Mouse (Mus musculus): Measurements from ENCODE around the gene Hoxd4.

Gene Hoxd4

DNA sequence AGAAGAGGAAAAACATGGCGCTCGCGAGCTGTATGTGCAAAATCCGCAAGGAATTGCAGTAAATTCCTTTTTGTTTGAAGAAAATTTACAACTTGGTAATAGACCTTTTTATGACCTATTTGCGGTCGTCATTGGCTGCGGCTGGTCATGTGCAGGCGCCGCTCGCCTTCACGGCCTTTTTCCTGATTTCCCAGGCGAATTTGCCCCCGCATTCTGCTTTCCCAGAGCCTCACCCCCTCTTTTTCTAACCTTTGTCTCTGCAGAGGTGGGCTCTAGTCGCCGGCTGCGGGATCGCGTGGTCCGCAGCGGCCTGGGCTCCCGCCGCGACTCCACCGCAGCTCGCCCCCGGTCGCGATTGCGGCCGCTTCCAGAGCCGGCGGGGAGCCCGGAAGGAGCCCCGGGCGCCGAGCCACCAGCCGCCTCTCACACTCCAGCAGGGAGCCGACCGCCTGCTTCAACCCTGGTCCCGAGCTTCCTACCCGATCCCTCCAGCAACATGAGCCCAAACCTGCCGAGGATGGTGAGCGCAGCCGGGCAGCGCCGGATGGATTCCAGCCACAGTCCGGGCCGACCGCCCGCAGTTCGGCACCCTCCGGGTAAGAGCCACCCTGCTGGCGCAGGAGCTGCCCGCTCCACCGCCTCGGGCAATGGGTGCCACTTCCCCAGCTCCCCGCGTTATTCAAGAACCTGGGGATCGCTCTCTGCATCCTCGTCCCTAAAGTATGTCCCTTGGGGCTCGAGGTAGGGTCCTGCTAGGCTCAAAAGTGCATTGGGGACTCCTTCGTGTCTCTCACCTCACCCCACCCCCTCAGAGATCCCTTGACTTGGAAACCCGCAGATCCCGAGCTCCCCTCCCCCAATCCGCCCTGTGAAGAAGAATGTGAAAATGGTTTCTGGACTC is at the start of gene Hoxd4, which contains the start of gene Hoxd3:
TSS of gene Hoxd4 (plus strand) at position 209 of the 901 bp plus-strand sequence.
TSS of gene Hoxd3 (plus strand) at position 207 of the 901 bp plus-strand sequence.
- in situ Hi-C loops (cut with MboI, MseI) = loop anchor here (10.0 kb wide), 1 partner anchor 113 kb away; the partner anchor contains the start of gene Mtx2

DNA sequence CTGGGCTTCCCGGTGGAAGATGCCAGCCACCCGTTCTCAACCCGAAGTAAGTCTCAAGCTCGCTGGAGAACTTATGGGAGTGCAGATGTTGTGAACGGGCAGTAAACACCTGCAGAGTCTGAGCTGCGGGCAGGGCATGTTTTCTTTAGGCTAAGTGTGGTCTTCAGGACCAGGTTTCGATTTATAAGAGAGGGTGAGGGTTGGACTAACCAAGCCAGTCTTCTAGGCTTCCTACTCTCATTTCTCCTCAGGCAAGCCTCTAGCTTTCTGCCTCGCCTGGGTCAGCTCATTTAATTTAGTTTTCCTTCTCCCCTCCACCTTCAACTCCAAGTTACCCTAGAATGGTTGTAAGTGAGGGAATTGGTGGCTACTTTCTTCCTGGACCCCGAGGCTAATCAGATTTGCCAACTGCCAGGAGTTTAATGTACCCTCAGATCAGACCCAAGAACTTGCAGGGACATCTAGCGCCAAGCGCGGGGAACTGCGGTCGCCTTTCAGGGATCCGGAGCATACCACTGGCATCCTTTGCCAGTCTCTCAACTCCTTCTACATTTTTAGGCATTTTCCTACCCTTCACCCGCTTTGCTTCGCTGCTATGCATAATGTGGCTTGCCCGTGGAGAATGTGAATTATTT is 48.3 kb upstream of the Hoxd4 start:
- in situ Hi-C loops (cut with MboI, MseI) = loop anchor here (10.0 to 25.0 kb wide), 3 partner anchors 369 to 1076 kb away; partner anchors contain the start of gene Chrna1

DNA sequence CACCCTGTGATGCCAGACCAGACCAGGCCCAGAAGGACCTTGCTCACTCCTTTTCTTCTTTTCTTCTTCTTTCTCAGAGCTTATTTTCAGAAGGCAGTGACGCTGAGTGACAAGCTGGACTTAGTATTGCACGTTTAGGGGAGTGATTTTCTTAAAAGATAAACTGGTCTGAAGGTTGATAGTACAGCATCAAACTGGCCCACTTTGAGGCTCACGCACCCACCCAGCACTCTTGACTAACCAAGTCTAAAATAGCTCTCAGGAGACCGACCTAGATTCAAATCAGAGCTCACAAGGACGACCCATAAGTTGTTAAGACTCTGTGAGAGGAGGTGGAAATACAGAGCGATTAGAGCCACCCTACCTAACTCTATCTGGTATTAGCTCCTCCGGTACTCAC is 45.3 kb upstream of the Hoxd4 start:
- in situ Hi-C loops (cut with MboI, MseI) = loop anchor here (10.0 to 25.0 kb wide), 3 partner anchors 372 to 1079 kb away; partner anchors contain the start of gene Chrna1

DNA sequence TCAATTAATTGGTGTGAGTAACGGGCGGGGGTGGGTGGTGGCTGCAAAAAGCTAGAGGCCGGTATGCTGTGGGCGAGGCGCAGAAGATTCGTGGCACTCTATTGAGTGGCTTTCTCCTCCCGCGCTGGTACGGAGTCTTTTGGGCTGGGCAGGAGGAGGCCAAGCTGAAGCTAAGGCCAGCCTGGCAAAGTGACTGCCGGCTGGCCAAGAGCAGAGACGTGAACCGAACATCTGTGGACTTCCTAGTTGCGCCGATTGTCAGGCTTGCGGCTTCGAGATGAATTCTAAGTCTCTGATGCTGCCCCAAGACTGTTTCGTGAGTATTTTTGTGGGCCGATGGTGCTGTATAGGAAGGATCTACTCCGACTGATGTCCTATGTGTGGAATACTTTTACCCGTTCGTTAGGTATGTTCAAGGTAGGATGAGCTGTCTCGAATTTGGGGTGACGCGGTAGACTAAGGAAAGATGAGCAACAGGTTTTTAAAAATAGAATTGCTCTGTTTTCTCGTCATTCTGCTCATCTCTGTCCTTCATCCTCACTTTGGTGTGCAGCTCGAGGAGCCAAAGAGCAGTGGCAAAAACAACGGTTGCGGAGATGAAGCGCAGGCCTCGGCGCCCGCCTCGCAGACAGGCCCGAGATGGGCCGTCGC is 44.4 kb upstream of the Hoxd4 start:
- in situ Hi-C loops (cut with MboI, MseI) = loop anchor here (10.0 to 25.0 kb wide), 3 partner anchors 373 to 1080 kb away; partner anchors contain the start of gene Chrna1

DNA sequence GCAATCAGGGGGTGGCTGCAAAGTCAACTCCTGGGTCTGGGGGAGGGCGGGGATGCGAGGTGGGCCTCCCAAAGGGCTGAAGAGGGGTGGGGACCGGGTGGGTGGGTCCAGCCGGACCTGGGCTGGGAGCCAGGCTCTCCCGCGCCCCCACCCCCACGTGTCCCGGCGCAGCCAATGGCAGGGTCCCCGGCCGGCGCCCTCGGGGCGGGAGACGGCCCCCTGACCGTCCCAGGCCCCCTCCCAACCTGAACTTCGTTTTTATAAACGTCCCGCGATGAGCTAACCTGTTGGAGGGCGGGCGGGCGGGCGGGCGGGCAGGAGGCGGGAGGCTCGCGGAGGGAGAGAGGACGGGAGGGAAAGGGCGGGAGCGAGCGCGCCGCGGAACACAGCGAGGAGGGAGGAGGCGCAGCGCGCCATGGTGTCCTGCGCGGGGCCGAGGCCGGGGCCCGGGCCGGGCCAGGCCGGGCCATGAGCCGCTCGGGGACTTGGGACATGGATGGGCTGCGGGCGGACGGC is 43.8 kb upstream of the Hoxd4 start, which contains the start of gene Hoxd13:
TSS of gene Hoxd13 (plus strand) at position 469 of the 516 bp plus-strand sequence.
- in situ Hi-C loops (cut with MboI, MseI) = loop anchor here (10.0 to 25.0 kb wide), 3 partner anchors 373 to 1081 kb away; partner anchors contain the start of gene Chrna1

DNA sequence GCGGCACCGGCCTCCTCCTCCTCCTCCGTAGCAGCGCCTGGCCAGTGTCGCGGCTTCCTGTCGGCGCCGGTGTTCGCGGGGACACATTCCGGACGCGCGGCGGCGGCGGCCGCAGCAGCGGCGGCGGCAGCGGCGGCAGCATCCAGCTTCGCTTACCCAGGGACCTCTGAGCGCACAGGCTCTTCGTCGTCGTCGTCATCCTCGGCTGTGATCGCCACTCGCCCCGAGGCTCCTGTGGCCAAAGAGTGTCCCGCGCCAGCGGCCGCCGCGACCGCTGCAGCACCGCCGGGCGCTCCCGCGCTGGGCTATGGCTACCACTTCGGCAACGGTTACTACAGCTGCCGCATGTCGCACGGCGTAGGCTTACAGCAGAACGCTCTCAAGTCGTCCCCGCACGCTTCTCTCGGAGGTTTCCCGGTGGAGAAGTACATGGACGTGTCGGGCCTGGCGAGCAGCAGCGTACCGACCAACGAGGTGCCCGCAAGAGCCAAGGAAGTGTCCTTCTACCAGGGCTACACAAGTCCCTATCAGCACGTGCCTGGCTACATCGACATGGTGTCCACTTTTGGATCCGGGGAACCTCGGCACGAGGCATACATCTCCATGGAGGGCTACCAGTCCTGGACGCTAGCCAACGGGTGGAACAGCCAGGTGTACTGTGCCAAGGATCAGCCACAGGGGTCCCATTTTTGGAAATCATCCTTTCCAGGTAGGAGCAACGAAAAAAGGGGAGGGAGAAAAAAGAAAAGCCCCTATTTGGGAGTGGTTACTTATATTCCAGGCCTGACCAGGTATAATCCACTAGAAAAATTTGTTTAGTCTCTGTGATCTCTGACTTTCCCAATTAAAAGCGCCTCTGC is 43.1 kb upstream of the Hoxd4 start:
- in situ Hi-C loops (cut with MboI, MseI) = loop anchor here (10.0 to 25.0 kb wide), 3 partner anchors 374 to 1081 kb away; partner anchors contain the start of gene Chrna1

DNA sequence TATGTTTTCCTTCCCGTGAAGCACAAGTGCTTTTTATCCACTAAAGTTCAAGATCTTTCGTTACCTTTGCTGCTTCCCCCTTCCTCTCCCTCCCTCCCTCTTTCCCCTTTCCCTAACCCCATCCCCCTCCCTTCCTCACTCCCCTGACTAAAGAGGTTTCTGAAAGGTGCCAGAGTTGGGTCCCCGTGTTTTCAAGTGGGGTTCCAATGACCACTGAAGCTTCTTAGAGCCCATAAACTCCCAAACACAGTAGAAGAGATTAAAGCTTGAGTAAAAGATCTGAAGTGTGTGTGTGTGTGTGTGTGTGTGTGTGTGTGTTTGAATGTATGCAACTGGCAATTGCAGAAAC is 42.5 kb upstream of the Hoxd4 start:
- in situ Hi-C loops (cut with MboI, MseI) = loop anchor here (10.0 to 25.0 kb wide), 3 partner anchors 374 to 1082 kb away; partner anchors contain the start of gene Chrna1

DNA sequence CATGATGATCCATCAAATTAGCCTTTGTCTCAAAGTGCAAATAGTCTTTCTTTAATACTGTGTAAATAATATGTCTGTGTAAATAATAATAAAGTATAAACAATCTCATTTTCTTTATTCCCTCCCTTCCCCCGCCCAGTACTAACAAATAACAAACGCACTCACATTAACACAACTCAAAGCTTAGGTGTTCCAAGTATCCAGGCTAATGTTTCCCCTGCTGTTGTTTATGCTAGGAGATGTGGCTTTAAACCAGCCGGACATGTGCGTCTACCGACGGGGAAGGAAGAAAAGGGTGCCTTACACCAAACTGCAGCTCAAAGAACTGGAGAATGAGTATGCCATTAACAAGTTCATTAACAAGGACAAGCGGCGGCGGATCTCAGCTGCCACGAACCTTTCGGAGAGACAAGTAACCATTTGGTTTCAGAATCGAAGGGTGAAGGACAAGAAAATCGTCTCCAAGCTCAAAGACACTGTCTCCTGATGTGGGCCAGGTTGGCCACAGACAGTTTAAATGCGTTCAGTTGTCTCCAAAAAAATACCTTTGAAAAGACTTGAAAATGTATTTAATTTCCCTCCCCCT is 42.0 kb upstream of the Hoxd4 start:
- in situ Hi-C loops (cut with MboI, MseI) = loop anchor here (10.0 to 25.0 kb wide), 3 partner anchors 375 to 1082 kb away; partner anchors contain the start of gene Chrna1

DNA sequence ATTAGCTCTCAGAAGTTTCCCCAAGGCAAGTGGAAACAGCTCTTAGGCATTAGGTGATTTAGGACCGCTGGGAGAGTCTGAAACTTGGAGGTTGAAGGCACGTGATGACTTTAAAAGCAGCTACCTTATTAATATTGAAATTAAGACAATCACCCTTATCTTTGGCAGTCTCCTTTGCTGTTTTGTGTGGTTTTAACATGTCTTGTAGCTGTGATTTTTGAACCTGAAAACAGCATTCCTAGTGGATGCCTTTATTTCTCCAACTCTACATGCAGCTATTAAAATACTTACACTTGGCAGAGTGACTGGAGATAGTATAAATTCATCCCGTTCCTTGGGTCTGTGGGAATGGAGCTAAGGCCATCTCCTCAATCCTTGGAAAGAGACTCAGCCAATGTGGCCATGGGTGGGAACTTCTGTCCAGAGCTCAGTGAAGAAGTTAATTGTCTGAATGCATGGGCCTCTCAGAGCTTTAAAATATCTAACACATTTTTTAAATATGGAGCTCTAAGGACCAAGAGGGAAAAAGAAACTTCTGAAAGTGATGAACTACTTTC is 41.0 kb upstream of the Hoxd4 start:
- in situ Hi-C loops (cut with MboI, MseI) = loop anchor here (25.0 kb wide), 2 partner anchors 708 to 1083 kb away; partner anchors contain the start of gene Chrna1

DNA sequence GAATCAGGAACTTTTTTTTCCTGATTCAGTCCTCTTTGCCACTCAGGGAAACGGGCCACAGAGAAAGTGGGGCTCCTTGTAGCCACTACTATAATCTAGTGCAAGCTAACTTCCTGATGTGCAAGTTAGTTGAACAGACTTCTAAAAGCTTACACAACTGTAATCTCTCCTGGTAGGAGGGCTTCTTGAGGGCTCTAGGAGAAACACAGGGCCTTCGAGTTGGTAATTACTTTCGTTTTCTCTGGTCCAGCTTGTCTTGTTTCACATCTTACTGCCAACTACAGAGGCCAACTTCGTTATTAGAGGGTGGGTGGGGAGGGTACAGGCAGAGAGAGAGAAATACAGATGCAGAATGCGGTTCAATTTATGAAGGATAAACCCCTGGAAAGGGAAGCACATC is 39.9 kb upstream of the Hoxd4 start:
- in situ Hi-C loops (cut with MboI, MseI) = loop anchor here (25.0 kb wide), 2 partner anchors 710 to 1085 kb away; partner anchors contain the start of gene Chrna1

DNA sequence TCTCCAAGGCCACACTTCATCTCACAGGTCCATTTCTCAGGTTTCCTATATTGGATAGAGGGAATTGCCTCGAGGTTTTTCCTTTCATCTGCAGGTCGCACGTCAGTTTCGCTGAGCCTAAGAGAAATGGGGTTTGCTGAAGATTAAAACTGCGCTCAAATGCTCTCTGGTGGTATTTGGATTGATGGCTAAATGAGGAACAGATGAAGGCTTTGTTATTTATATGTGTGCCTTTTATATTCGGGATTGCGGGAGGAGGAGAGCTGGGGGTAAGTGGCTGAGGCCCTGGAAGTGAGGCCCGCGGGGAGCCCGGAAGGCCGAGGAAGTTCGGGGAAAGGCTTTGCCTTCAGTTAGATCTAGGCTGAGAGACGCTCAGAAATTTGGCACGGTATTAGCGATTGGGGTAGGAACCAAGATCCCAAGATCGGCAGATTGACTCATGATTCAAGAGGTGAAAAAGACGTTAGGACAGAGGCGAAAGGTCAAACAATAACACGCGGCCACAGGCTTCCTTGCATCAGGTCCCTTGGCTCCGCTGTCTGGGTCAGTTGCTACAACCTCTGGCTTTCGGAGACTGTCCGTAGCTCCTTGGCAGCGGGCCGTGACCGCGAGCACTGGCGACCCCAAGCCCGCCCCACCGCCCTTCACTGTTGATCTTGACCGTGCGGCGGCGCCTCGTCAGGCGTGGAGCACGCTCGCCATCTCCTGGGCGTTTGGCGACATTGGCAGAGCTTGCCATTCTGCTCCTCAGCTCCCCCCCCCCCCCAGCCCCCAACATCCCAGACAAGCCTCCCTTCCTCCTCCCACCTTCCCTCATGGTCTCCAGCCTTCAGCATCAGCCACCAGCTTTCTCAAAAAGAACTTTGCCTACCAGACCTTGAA is 39.0 kb upstream of the Hoxd4 start:
- in situ Hi-C loops (cut with MboI, MseI) = loop anchor here (25.0 kb wide), 2 partner anchors 710 to 1085 kb away; partner anchors contain the start of gene Chrna1

DNA sequence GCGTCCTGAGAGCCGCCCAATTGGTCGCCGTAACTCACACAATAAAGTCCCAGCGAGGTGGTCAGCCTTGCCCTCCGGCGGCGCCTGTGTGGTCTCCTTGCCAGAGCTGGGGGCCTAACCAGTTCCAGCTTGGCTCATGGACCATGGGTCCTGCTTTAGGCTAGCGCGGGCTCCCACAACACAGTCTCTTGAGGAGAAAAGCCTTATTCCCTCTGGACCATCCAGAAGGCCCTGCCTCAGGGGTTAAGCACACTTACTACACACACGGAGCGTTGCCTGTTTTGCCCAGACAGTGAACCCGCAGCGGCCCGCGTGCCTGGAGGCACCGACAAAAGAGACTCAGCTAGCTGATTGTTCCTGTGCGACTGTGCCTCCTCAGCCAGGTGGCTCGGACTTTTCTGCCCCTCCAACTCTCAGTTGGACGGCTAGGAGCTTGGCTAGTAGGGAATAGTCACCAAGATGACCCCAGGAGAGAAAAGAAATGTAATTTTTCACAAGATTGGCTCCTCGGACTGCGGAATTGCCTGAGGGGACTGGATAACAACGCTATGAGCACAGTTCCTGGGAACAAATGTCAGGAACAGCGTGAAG is 37.8 kb upstream of the Hoxd4 start:
- in situ Hi-C loops (cut with MboI, MseI) = loop anchor here (25.0 kb wide), 2 partner anchors 712 to 1087 kb away; partner anchors contain the start of gene Chrna1

DNA sequence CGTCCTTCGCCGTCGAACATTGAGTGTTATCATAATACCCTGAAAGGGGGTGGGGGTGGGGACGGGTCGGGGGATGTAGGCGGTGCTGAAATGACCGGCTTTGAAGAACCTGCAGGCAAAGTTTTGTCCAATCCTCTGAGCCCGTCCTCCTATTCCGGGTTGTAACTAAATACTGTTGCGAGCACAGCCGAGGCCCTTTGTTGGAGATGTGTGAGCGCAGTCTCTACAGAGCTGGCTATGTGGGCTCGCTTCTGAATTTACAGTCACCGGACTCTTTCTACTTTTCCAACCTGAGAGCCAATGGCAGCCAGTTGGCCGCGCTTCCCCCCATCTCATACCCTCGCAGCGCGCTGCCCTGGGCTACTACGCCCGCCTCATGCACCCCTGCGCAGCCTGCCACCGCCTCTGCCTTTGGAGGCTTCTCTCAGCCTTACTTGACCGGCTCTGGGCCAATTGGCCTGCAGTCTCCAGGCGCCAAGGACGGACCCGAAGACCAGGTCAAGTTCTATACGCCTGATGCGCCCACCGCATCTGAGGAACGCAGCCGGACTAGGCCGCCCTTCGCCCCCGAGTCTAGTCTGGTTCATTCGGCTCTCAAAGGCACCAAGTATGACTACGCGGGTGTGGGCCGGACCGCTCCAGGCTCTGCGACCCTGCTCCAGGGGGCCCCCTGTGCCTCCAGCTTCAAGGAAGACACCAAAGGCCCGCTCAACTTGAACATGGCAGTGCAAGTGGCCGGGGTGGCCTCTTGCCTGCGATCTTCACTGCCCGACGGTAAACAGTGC is 36.7 kb upstream of the Hoxd4 start, which contains the start of gene Hoxd12:
TSS of gene Hoxd12 (plus strand) at position 133 of the 785 bp plus-strand sequence.
- in situ Hi-C loops (cut with MboI, MseI) = loop anchor here (25.0 kb wide), 3 partner anchors 713 to 1088 kb away; partner anchors contain the start of gene Chrna1

DNA sequence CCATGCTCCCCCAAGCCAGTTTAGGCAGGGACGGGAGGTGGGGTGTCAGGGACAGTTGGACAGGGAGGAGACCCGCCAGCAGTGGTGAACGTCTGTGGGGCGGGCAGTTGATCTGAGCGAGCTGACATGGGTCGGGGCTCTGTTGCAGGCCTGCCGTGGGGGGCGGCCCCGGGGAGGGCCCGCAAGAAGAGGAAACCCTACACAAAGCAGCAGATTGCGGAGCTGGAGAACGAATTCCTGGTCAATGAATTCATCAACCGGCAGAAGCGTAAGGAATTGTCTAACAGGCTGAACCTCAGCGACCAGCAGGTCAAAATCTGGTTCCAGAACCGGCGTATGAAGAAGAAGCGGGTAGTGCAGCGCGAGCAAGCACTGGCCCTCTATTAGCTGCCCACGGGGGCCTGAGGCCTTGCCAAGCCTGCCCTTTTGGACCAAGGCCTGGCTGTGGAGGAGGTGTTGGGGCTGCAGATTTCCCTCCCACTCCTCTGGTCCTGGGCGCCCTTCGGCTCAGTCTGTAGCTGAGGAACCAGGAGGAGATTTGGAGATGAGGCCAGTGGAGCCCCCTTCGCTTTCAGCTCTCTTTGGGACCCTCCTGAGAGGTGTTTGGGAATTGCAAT is 36.0 kb upstream of the Hoxd4 start:
- in situ Hi-C loops (cut with MboI, MseI) = loop anchor here (25.0 kb wide), 1 partner anchor 912 kb away; no protein-coding TSS in a partner anchor

DNA sequence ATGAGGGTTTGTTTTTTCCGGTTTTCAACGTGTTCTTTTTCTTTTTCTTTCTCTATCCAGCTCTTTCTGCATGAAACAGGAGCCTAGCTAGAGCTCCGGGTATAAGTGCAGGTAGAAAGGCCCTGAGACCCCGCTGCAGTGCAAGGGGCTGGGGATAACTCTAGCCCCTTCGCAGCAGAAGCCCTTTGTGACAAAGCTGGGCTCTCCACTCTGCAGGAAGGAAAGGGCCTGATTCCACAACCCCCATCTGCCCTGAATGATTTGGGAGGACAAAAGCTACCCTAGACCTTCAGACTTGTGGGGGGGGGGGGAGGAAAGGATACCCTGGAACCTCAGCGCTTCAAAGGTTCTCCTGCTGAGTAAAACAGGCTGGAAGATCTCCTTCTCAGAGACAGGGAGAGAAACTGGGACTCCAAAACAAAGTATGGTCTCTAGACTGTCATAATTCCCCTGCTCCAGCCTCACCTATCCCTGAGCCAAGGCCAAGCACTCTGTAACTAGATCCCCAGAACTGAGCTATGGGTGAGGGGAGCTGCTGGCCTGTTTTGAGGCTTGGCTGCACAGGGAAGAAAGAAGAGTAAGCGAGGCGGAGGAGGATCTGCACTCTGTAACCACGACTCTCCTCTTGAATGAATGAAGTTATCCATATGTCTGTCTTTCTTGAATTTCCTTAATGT is 35.2 kb upstream of the Hoxd4 start:
- in situ Hi-C loops (cut with MboI, MseI) = loop anchor here (25.0 kb wide), 1 partner anchor 911 kb away; no protein-coding TSS in a partner anchor

DNA sequence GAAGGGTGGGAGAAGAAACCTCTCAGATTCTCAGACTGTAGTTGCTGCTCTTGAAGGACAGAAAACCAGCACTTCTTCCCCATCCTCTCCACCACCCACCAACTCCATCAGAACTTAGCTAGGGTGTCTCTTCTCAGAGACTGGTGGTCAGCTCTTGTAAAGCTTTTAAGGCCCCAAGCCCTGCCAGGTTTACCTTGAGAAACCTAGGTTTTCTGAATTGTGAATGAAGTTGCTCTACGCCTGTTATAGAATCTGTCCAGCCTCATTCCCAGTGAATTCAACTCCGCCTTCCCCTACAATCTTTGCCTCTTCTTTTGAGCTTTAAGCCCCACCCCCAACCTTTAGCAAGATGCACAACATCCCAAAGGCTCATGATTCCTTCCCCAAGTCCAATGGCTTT is 34.6 kb upstream of the Hoxd4 start:
- in situ Hi-C loops (cut with MboI, MseI) = loop anchor here (25.0 kb wide), 1 partner anchor 910 kb away; no protein-coding TSS in a partner anchor
